Mouse (Mus musculus) ES-Bruce4 (cell line): ENCODE measurements around the gene Id4.

Experiments used
- CTCF ChIP-seq: IDR thresholded peaks from one replicate; pipeline ENCODE4 v1.8.1; 2011; ENCODE audit warnings: low read depth, low read length
- EP300 ChIP-seq: IDR thresholded peaks from 2 replicates; pipeline ENCODE4 v1.6.1; 2011; ENCODE audit warnings: low read depth, low read length; ENCODE audit not compliant: insufficient read depth
- POLR2A ChIP-seq: IDR thresholded peaks from one replicate; pipeline ENCODE4 v1.8.1; 2011; ENCODE audit warnings: low read length; ENCODE audit not compliant: insufficient read depth

- no peak for TF ChIP-seq CTCF
- TF ChIP-seq POLR2A, result no peak
- no peak for TF ChIP-seq EP300
Measured at GRCm38 (mm10) chr13:48261341-48262221, 553 bp downstream of the Id4 start.
